Comparison of ENCODE assay signal across 12 mouse cellular contexts in genomic region chr2:112566290-112567085, GRCm38 (mm10).
DNase-seq lines count a peak whose midpoint lies in the region; ATAC-seq and TF ChIP-seq lines count a peak whose summit lies in the region.
"Had no signal": no experiment of that assay in that cellular context is flagged by ENCODE, and none has a peak within 500 bp of the region (broad histone marks: within the 10 kb centered on the region; RNA-seq: fewer than 3 reads in every experiment).

No protein-coding gene starts in this region.

- H3K4me2 ChIP-seq in hindbrain, embryonic 15.5 days = no peak overlapping the region
- H3K4me2 ChIP-seq in hindbrain, embryonic 12.5 days (replicated peaks) = no peak overlapping the region
- H3K4me2 ChIP-seq in stomach, embryonic 14.5 days (replicated peaks; ENCODE audit: low read depth, low read length) = no peak overlapping the region
- no peak overlapping the region for H3K4me2 ChIP-seq in stomach, postnatal 0 days (replicated peaks; ENCODE audit: low read depth)
- H3K4me2 ChIP-seq in midbrain, embryonic 16.5 days (ENCODE audit: low read length) = no peak overlapping the region
- H3K4me2 ChIP-seq: intestine, embryonic 15.5 days had no signal

- no peaks in the 10 kb centered on the region for H3K27me3 ChIP-seq in hindbrain, embryonic 15.5 days
- no peaks in the 10 kb centered on the region for H3K27me3 ChIP-seq in hindbrain, embryonic 12.5 days
- H3K27me3 ChIP-seq in stomach, embryonic 14.5 days (ENCODE audit: control insufficient read depth, insufficient read depth, low read length) = no peaks in the 10 kb centered on the region
- no peaks in the 10 kb centered on the region for H3K27me3 ChIP-seq in stomach, postnatal 0 days (ENCODE audit: control insufficient read depth, insufficient read depth, low read length)
- H3K27me3 ChIP-seq in midbrain, embryonic 16.5 days (ENCODE audit: control insufficient read depth, insufficient read depth, low read depth, low read length) = no peaks in the 10 kb centered on the region
- H3K27me3 ChIP-seq: intestine, embryonic 15.5 days had no signal

- no peaks in the 10 kb centered on the region for H3K36me3 ChIP-seq in hindbrain, embryonic 15.5 days
- no peaks in the 10 kb centered on the region for H3K36me3 ChIP-seq in hindbrain, embryonic 12.5 days
- H3K36me3 ChIP-seq in stomach, embryonic 14.5 days (ENCODE audit: control insufficient read depth, insufficient read depth, low read length) = no peaks in the 10 kb centered on the region
- no peaks in the 10 kb centered on the region for H3K36me3 ChIP-seq in stomach, postnatal 0 days (ENCODE audit: control insufficient read depth, insufficient read depth, low read length)
- no peaks in the 10 kb centered on the region for H3K36me3 ChIP-seq in midbrain, embryonic 16.5 days (ENCODE audit: control insufficient read depth, insufficient read depth, low read length)
- H3K36me3 ChIP-seq: intestine, embryonic 15.5 days had no signal

- TF ChIP-seq EP300 in stomach, postnatal 0 days (optimal IDR thresholded peaks at IDR 0.05) = no peak

- DNase-seq in stomach, postnatal 0 days (ENCODE audit: low spot score) = no peak
- no peak for DNase-seq in heart, postnatal 10 days
- no peak for DNase-seq in layer of hippocampus, postnatal 36 days
- DNase-seq: cerebellum, adult 11-12 months; gastrocnemius, postnatal 14 days; heart, postnatal 14 days; lung, postnatal 10 days had no signal

- intact Hi-C loops in heart, postnatal 10 days (cut with DNase I) = no loop called here

- H3K4me3 ChIP-seq in hindbrain, embryonic 15.5 days = no peak overlapping the region
- H3K4me3 ChIP-seq in hindbrain, embryonic 12.5 days = no peak overlapping the region
- no peak overlapping the region for H3K4me3 ChIP-seq in stomach, embryonic 14.5 days (ENCODE audit: low read depth, low read length)
- H3K4me3 ChIP-seq in stomach, postnatal 0 days (ENCODE audit: low read depth, low read length) = no peak overlapping the region
- no peak overlapping the region for H3K4me3 ChIP-seq in midbrain, embryonic 16.5 days (ENCODE audit: low read depth, low read length)
- H3K4me3 ChIP-seq: intestine, embryonic 15.5 days had no signal

- WGBS in hindbrain, embryonic 15.5 days = 62% methylated on average over 4 of the region's 4 CpGs
- WGBS in hindbrain, embryonic 12.5 days = 64% methylated on average over 4 of the region's 4 CpGs
- WGBS in stomach, embryonic 14.5 days = 80% methylated on average over 4 of the region's 4 CpGs
- WGBS in stomach, postnatal 0 days = 81% methylated on average over 4 of the region's 4 CpGs
- WGBS in midbrain, embryonic 16.5 days = 62% methylated on average over 4 of the region's 4 CpGs

- H3K9me3 ChIP-seq in hindbrain, embryonic 15.5 days = no peaks in the 10 kb centered on the region
- no peaks in the 10 kb centered on the region for H3K9me3 ChIP-seq in hindbrain, embryonic 12.5 days (replicated peaks)
- no peaks in the 10 kb centered on the region for H3K9me3 ChIP-seq in stomach, embryonic 14.5 days (ENCODE audit: control insufficient read depth, low read depth, low read length)
- no peaks in the 10 kb centered on the region for H3K9me3 ChIP-seq in stomach, postnatal 0 days (ENCODE audit: control insufficient read depth, low read length)
- no peaks in the 10 kb centered on the region for H3K9me3 ChIP-seq in midbrain, embryonic 16.5 days (replicated peaks; ENCODE audit: control insufficient read depth, low read length, poor library complexity, severe bottlenecking)
- H3K9me3 ChIP-seq: intestine, embryonic 15.5 days had no signal

- TF ChIP-seq CTCF in stomach, postnatal 0 days (IDR thresholded peaks at IDR 0.05; ENCODE audit: low read depth) = no peak

- peaks cover 4% of the 10 kb centered on the region for H3K4me1 ChIP-seq in hindbrain, embryonic 15.5 days (replicated peaks)
- no peaks in the 10 kb centered on the region for H3K4me1 ChIP-seq in hindbrain, embryonic 12.5 days
- H3K4me1 ChIP-seq in stomach, embryonic 14.5 days (ENCODE audit: control insufficient read depth, insufficient read depth, low read length) = no peaks in the 10 kb centered on the region
- H3K4me1 ChIP-seq in stomach, postnatal 0 days (replicated peaks; ENCODE audit: control insufficient read depth, insufficient read depth) = no peaks in the 10 kb centered on the region
- H3K4me1 ChIP-seq in midbrain, embryonic 16.5 days (ENCODE audit: control insufficient read depth, insufficient read depth, low read length) = peaks cover 6% of the 10 kb centered on the region
- H3K4me1 ChIP-seq: intestine, embryonic 15.5 days had no signal

- H3K27ac ChIP-seq in hindbrain, embryonic 15.5 days (replicated peaks) = no peak overlapping the region
- H3K27ac ChIP-seq in hindbrain, embryonic 12.5 days = no peak overlapping the region
- H3K27ac ChIP-seq in stomach, embryonic 14.5 days (ENCODE audit: low read length) = no peak overlapping the region
- no peak overlapping the region for H3K27ac ChIP-seq in stomach, postnatal 0 days (replicated peaks)
- H3K27ac ChIP-seq in midbrain, embryonic 16.5 days (ENCODE audit: low read length) = 0 out of 2 replicates have a peak overlapping the region, but pooled peaks have one; percentile 17
- H3K27ac ChIP-seq: intestine, embryonic 15.5 days had no signal

- ATAC-seq in hindbrain, embryonic 15.5 days (ENCODE audit: low FRiP score, low read depth) = peak; percentile 42; the same call in 1 of the 2 replicates
- no peak for ATAC-seq in hindbrain, embryonic 12.5 days (ENCODE audit: low FRiP score)
- peak; percentile 14; the same call in 1 of the 2 replicates for ATAC-seq in stomach, embryonic 14.5 days (ENCODE audit: insufficient number of reproducible peaks, insufficient read depth, low FRiP score, low read depth)
- no peak for ATAC-seq in stomach, postnatal 0 days (ENCODE audit: low FRiP score, low TSS enrichment)
- ATAC-seq in midbrain, embryonic 16.5 days = peak; percentile 92
- ATAC-seq: intestine, embryonic 15.5 days had no signal

- H3K9ac ChIP-seq in hindbrain, embryonic 15.5 days = no peak overlapping the region
- no peak overlapping the region for H3K9ac ChIP-seq in hindbrain, embryonic 12.5 days
- no peak overlapping the region for H3K9ac ChIP-seq in stomach, embryonic 14.5 days (replicated peaks; ENCODE audit: low read depth, low read length)
- no peak overlapping the region for H3K9ac ChIP-seq in stomach, postnatal 0 days (ENCODE audit: low read length)
- H3K9ac ChIP-seq in midbrain, embryonic 16.5 days (ENCODE audit: low read depth, low read length) = no peak overlapping the region
- H3K9ac ChIP-seq: intestine, embryonic 15.5 days had no signal

Comparison
In these comparisons a context has a peak if more than half of its experiments do, and no peak if none do; other contexts are left out.
1. ATAC-seq: peak in hindbrain, embryonic 15.5 days (single experiment), stomach, embryonic 14.5 days (single experiment) and midbrain, embryonic 16.5 days (single experiment); none in hindbrain, embryonic 12.5 days (single experiment) and stomach, postnatal 0 days (single experiment).